8 mouse cellular contexts compared by ENCODE assay signal in genomic region chr10:99204553-99204952, GRCm38 (mm10). TPM values are rescaled to one million over a fixed set of nuclear protein-coding genes. Genes with fewer than 3 reads are reported as not detected.
A peak's percentile ranks its signal among the peaks of the same experiment; 100 is the strongest.
DNase-seq lines count a peak whose midpoint lies in the region; ATAC-seq lines count a peak whose summit lies in the region.

No protein-coding gene starts in this region.

- ATAC-seq in forebrain, embryonic 15.5 days (replicated peaks), result 0 out of 2 replicates have a peak, but pooled peaks have one; percentile 11

- no peaks in the 10 kb centered on the region for H3K9me3 ChIP-seq in forebrain, embryonic 15.5 days

- peaks cover 28% of the 10 kb centered on the region for H3K4me1 ChIP-seq in forebrain, embryonic 15.5 days

- H3K4me2 ChIP-seq in forebrain, embryonic 15.5 days (replicated peaks), result peak overlapping the region; percentile 46

- no peaks in the 10 kb centered on the region for H3K36me3 ChIP-seq in forebrain, embryonic 15.5 days

- H3K27ac ChIP-seq in forebrain, embryonic 15.5 days (replicated peaks), result no peak overlapping the region

- 4% methylated on average over 11 of the region's 11 CpGs for WGBS in forebrain, embryonic 15.5 days

- H3K4me3 ChIP-seq in forebrain, embryonic 15.5 days, result peak overlapping the region; percentile 29; the same call in 1 of the 2 replicates

- H3K27me3 ChIP-seq in forebrain, embryonic 15.5 days, result no peaks in the 10 kb centered on the region

- peak; percentile 22 for DNase-seq in ovary, postnatal 14 days (ENCODE audit: low spot score)
- DNase-seq in ovary, adult 18-20 months (ENCODE audit: low spot score), result no peak
- DNase-seq in kidney, adult 9 months, result peak; percentile 48
- peak; percentile 24 for DNase-seq in lung, postnatal 25 days (ENCODE audit: low spot score)
- peak; percentile 32 to 50 for DNase-seq in spleen, adult 18-20 months
- no peak for DNase-seq in cerebellum, postnatal 14 days
- no peak for DNase-seq in layer of hippocampus, postnatal 14 days (ENCODE audit: low spot score in 2 of 2)

- H3K9ac ChIP-seq in forebrain, embryonic 15.5 days (replicated peaks), result no peak overlapping the region

RNA-seq across cellular contexts. Expression of gene Dusp6, which starts 58.5 kb away (rescaled TPM):
- polyA plus RNA-seq in forebrain, embryonic 15.5 days (2015; fragmentation: Nextera tagmentation; extraction: Ambion mirVana), result 33.3 and 36.4 TPM in 2 replicates
- total RNA-seq in layer of hippocampus, postnatal 14 days (2021), result 10 to 100 TPM; 75.7 to 83.9 TPM

Comparison
In these comparisons a context has a peak if more than half of its experiments do, and no peak if none do; other contexts are left out.
1. DNase-seq: peak in ovary, postnatal 14 days (single experiment), kidney, adult 9 months (single experiment), lung, postnatal 25 days (single experiment) and spleen, adult 18-20 months (2 of 2); none in ovary, adult 18-20 months (single experiment), cerebellum, postnatal 14 days (0 of 2) and layer of hippocampus, postnatal 14 days (0 of 2).